Mouse (Mus musculus): ENCODE data around the gene Lax1.
"Not testable (repeated sequence)": the region's sequence is repeated elsewhere in the genome, so short reads cannot be mapped to it uniquely, and the experiment has no call there.

DNA sequence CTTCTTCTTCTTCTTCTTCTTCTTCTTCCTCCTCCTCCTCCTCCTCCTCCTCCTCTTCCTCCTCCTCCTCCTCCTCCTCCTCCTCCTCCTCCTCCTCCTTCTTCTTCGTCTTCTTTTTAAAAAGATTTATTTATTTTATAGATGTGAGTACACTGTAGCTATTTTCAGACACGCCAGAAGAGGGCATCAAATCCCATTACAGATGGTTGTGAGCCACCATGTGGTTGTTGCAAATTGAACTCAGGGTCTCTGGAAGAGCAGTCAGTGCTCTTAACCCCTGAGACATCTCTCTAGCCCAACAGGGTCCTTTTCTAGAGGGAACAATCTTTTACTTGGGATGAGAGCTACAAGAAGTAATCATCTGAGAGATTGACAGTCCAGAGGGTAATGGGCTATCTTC lies 11.9 kb upstream of the Lax1 start:
- peak; percentile 59 for TF ChIP-seq CTCF (IDR thresholded peaks at IDR 0.05; ENCODE audit: low read depth)
- TF ChIP-seq EP300 (IDR thresholded peaks at IDR 0.05; ENCODE audit: low read depth): not testable (repeated sequence)

Data from liver, postnatal 0 days (tissue).